Mouse (Mus musculus) embryonic facial prominence, embryonic 10.5 days (tissue): ENCODE results near the gene Swap70. TPM values are rescaled to one million over a fixed set of nuclear protein-coding genes. Genes with fewer than 3 reads are reported as not detected.

Experiments
- DNase-seq: peaks from one replicate; pipeline ENCODE4 v3.0.0-alpha.2; 2017; ENCODE audit warnings: low spot score
- H3K27ac ChIP-seq: fragments of 300-500 bp; sonication (generic); replicated peaks from 2 replicates; pipeline ENCODE4 v1.5.1; 2016; ENCODE audit warnings: mild to moderate bottlenecking
- H3K27me3 ChIP-seq: fragments of 300-500 bp; sonication (generic); replicated peaks from 2 replicates; pipeline ENCODE4 v1.6.1; 2016; ENCODE audit warnings: low read depth, mild to moderate bottlenecking; ENCODE audit not compliant: poor library complexity, severe bottlenecking
- H3K36me3 ChIP-seq: fragments of 300-500 bp; sonication (generic); replicated peaks from 2 replicates; pipeline ENCODE4 v1.6.1; 2016; ENCODE audit warnings: mild to moderate bottlenecking, moderate library complexity
- H3K4me1 ChIP-seq: fragments of 300-500 bp; sonication (generic); 2 replicates; pipeline ENCODE4 v1.6.1; 2016
- H3K4me3 ChIP-seq: fragments of 300-500 bp; sonication (generic); 2 replicates; pipeline ENCODE4 v1.5.1; 2016; ENCODE audit warnings: mild to moderate bottlenecking, moderate library complexity
- H3K9me3 ChIP-seq: fragments of 300-500 bp; sonication (generic); 2 replicates; pipeline ENCODE4 v1.6.1; 2016; ENCODE audit warnings: mild to moderate bottlenecking
- WGBS: fragments of 180-500 bp; shearing (Covaris S2); methylation state at CpG from one replicate; pipeline ENCODE4 v1.1.7; 2016; 5-methylcytosine and 5-hydroxymethylcytosine counted together
- polyA plus RNA-seq: library from polyadenylated mRNA; unstranded; fragments of >200 nt; fragmentation: Nextera tagmentation; extraction: Ambion mirVana; gene quantifications from 2 replicates; pipeline ENCODE4 v1.2.1, GENCODE M21; 2016

The Swap70 gene
- polyA plus RNA-seq, 1 experiment from 2014 or later, result 30.7 TPM

DNA sequence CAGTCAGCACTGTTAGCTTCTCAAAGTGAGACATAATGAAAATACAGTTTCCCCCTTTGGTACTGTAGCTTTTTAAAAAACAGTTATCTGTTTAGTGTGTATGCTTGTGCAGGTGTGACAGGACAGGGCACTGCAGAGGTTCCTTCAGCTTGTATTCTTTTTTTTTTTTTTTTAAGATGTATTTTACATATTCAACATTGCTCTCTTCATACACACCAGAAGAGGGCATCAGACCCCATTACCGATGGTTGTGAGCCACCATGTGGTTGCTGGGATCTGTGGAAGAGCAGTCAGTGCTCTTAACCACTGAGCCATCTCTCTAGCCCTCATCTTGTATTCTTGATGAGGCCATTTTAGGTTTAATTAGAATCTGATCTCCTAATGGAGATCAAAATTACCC is 103.3 kb downstream of the Swap70 start:
- WGBS, result 91% methylated on average over 1 of the region's 1 CpGs
- no peak for DNase-seq
- no peak overlapping the region for H3K27ac ChIP-seq
- H3K9me3 ChIP-seq, result no peaks in the 10 kb centered on the region
- H3K4me1 ChIP-seq, result no peaks in the 10 kb centered on the region; the same call in 1 of the 2 replicates
- H3K4me3 ChIP-seq, result no peak overlapping the region
- H3K27me3 ChIP-seq, result no peaks in the 10 kb centered on the region
- peaks cover 83% of the 10 kb centered on the region for H3K36me3 ChIP-seq

DNA sequence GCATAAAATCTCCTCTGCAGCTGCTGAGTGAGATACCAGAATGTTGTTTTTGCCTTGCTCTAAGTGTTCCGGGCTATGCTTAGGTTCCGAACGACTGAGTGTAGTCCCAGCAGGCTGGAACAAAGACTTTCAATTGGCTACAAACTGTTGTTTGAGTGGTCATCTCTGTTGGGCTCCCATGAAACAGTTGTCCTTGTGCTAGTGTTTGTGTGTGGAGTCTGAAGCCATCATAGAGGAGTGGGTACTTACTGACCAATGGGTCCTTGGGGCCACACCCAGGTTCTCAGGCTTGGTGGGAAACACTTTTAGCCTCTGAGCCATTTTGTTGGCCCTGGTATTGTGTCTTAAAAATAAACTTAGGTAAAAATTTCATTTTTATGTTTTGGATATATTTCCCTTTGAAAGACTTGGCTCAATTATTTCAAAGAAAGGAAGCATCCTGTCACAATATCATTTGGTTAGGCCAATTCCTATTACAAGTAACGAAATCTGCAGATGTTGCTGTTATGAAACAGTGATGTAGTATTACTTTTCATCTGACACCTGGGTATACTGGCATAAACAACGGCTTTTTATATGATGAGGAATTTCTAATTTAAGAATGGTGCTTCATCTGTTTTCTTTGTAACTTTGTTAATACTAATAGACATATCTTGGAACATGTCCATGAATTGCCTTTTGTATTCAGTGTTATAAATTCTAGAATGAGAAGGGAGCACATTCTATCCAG is 104.0 kb downstream of the Swap70 start:
- Histone ChIP-seq H3K27me3 (no peaks in the 10 kb centered on the region), H3K4me3 (no peak overlapping the region), H3K27ac (no peak overlapping the region), H3K4me1 (no peaks in the 10 kb centered on the region), H3K9me3 (no peaks in the 10 kb centered on the region), H3K36me3 (peaks cover 76% of the 10 kb centered on the region)
- no peak for DNase-seq
- WGBS, result 95% methylated on average over 5 of the region's 5 CpGs

Other genes starting within 250 kb of the Swap70 start
- gene Tmem41b, start 234.8 kb upstream of the Swap70 start, polyA plus RNA-seq, result 68.5 and 73.6 TPM in 2 replicates
- 57.0 and 57.5 TPM in 2 replicates for gene Ipo7, start 203.4 kb upstream of the Swap70 start, polyA plus RNA-seq
- 26.1 and 26.8 TPM in 2 replicates for gene Zfp143, start 160.5 kb upstream of the Swap70 start, polyA plus RNA-seq
- 28.6 and 29.4 TPM in 2 replicates for gene Wee1, start 99.7 kb upstream of the Swap70 start, polyA plus RNA-seq